Mouse (Mus musculus) right cerebral cortex, adult 2 months (tissue): Measurements from ENCODE around the gene Trabd2b.
A peak's percentile ranks its signal among the peaks of the same experiment; 100 is the strongest.

Experiments used
- DNase-seq, 2 experiments: peaks; one replicate each; pipeline ENCODE4 v3.0.0; 2021 to 2022; ENCODE audit warnings: low spot score in 2 of 2

Gene Trabd2b

DNA sequence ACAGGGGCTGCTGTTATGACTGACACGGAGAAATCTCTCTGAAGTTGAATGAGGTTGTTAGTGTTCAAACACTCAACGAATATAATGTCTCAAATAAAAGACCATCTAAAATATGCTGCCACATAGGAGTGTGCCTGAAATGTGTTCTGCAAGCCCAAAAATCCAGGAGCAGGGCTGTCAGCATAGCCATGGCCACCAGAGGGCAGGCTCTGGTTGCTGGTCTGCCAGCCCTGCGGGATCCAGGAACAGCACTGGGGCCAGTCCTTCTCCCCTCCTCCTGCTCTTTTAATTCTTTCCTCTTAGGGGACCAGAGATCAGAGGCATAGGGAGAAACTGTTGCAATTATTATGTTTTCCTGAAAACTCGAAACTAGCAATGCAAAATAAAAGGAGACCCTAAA, 241.2 kb downstream of the Trabd2b start:
- DNase-seq: peak; percentile 83 to 84

GRCm38 (mm10) chr4:114648532-114649074, 242.1 kb downstream of the Trabd2b start:
- DNase-seq: no peak

DNA sequence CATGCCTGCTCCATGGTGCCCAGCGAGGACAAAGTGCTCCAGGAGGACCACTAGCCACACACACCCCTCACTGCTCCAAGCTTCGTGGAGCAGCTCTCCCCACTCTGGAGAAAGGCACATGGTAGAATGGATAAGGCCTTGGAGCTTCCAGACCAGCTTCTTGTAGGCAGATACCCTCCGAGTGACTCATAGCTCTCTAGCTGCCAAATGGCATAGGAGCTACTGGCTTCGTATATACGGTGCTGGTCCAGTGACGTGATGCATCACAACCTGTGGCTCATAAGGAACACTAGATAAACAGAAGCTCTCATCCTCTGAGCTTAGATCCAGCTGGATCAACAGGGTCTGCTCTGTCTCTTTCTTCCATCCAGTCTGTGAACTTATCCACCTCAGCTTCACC, 244.0 kb downstream of the Trabd2b start:
- DNase-seq: no peak

DNA sequence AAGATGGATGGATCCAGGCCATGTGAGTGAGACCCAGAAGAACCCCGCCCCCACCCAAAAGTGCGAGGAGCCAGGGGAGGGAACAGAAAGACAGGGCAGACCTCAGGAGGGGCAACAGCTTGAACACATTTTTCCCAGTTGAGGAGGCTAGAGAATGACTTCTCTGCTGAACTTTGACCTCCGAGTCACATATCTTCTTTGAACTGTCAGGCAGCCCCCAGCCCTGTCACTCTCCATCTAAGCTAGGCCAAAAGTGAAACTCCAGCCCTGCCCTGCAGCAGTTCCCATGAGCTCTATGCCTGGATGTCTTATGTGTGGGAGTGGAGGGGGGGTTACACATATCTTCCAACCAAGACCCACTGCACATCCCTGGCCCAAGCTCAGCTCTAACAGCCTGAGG, 244.5 kb downstream of the Trabd2b start:
- DNase-seq: no peak

DNA sequence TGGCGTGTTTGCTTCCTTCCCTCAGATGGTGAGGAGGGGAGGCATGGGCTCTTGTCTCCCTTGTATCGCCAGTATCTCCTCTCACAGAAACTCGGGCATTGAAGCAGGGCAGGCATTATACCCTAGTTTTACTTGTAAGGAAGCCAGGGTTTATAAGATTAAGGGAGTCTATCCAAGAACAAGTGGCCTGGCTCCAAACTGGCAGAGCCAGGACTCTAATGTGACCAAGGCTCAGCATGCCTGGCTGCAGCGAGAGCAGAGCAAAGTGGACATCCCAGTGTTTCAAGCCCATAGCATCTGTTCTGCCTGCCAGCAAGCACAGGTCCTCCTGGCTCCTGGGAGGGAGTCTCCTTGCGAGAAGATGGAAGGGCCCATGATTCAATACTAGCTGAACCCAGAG, 245.1 kb downstream of the Trabd2b start:
- no peak for DNase-seq

- DNase-seq: no peak
Measured at GRCm38 (mm10) chr4:114652400-114652799, 245.9 kb downstream of the Trabd2b start.

- DNase-seq: no peak
Measured at GRCm38 (mm10) chr4:114657933-114658332, 251.4 kb downstream of the Trabd2b start.

- DNase-seq: no peak
Measured at GRCm38 (mm10) chr4:114659876-114660275, 253.4 kb downstream of the Trabd2b start.

GRCm38 (mm10) chr4:114664063-114665036, 257.8 kb downstream of the Trabd2b start:
- DNase-seq: no peak
